Mouse (Mus musculus): Measurements from ENCODE around the gene Bcl7a.

DNA sequence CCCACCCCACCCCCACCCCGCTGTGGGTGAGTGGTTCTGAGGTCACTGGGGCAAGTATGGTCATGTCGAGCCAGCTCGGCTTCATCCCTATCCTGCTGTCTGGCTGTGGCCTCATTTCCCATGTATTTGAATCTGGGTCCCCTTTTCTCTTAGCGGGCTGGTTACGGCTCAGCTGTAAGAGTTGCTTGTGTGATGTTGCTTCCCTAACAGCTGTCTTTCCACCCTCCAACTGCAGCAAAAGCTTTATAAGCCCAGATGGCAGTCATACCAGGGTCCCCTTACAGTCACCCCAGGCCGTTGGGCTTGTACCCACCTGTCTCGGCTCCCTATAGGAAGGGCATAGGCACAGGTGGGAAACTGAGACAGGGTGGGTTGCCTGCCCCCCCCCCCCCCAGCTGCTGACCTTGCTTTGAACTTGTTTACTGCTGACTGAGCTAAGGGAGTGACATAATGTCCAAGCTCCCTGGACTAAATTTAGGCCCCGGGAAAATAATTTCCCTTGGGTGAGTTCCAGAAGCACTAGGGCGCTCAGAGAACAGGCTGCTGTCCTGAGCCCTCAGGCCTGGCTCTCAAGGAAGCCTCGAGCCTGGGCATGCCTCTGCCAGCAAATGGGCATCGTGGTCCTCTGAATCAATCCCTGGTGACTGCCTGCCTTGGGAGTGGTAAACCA, 20.8 kb downstream of the Bcl7a start:
- TF ChIP-seq CTCF (IDR thresholded peaks at IDR 0.05) (no peak), EP300 (IDR thresholded peaks at IDR 0.05; ENCODE audit: insufficient read depth, low read depth, low read length) (peak; percentile 72; the same call in 1 of the 2 replicates)
